Mouse (Mus musculus): ENCODE data around the gene Plekhh3.

DNA sequence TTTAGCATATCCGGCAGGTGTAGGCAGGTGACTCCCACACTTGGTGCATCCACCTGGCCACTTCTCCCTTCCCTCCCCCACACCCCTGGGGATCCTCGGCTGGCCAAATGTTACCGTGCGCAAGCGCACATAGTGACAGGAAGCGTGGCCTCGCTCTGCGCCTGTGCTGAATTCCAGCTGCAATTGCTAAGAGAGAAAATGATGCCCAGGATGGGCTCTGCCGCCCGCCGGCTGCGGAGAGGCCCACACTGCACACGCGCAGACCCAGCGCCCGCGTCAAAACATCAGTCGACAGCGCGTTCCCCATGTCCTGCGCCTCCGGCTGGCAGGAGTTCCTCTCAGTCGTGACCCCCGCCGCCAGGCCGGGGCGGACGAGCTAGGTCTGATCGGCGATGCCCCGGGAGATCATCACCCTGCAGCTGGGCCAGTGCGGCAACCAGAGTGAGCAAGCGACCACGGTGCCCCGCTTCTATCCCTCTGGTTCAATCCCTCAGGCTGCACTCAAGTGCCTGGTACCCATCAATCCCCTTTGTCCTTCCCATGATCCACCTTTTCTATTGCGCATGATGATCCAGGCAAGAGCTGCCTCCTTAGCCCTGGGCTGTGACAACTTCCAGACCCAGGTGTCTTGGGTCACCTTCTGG is 15.3 kb downstream of the Plekhh3 start, which contains the start of gene Tubg2:
- TF ChIP-seq CTCF (IDR thresholded peaks at IDR 0.05; ENCODE audit: low read depth) (no peak), EP300 (IDR thresholded peaks at IDR 0.05; ENCODE audit: low read depth) (no peak)
